Mouse (Mus musculus): Measurements from ENCODE around the gene Sin3a. TPM values are rescaled to one million over a fixed set of nuclear protein-coding genes. Genes with fewer than 3 reads are reported as not detected.
A peak's percentile ranks its signal among the peaks of the same experiment; 100 is the strongest.

Gene Sin3a
- polyA plus RNA-seq (2012; rRNA removed): 83.3 and 98.2 TPM in 2 replicates

- TF ChIP-seq CTCF (IDR thresholded peaks at IDR 0.05; ENCODE audit: extremely low read depth, insufficient read depth, insufficient read length, insufficient replicate concordance) (no peak), POLR2A (IDR thresholded peaks at IDR 0.05; ENCODE audit: low read depth, low read length) (no peak)
- Histone ChIP-seq H3K4me1 (ENCODE audit: control insufficient read depth, insufficient read depth, insufficient read length) (peaks cover 3% of the 10 kb centered on the region; the same call in 1 of the 2 replicates), H3K27me3 (ENCODE audit: control insufficient read depth, insufficient read depth, low read length) (no peaks in the 10 kb centered on the region), H3K27ac (ENCODE audit: insufficient read depth, low read length) (peak within 1 kb of the TSS; percentile 97), H3K4me3 (ENCODE audit: extremely low read depth, insufficient read depth, insufficient read length) (peak within 1 kb of the TSS; percentile 90), H3K36me3 (ENCODE audit: control insufficient read depth, insufficient read depth, low read length) (no peaks in the 10 kb centered on the region)
- DNase-seq (ENCODE audit: low read depth in 1 of 2, low spot score in 2 of 2): peak; percentile 57 to 61
- WGBS: under 1% methylated on average over 34 of the region's 34 CpGs
These were observed at the start of gene Sin3a for GRCm38 (mm10) chr9:57071801-57072351. Sin3a (plus strand) TSS chr9:57072040.

DNA sequence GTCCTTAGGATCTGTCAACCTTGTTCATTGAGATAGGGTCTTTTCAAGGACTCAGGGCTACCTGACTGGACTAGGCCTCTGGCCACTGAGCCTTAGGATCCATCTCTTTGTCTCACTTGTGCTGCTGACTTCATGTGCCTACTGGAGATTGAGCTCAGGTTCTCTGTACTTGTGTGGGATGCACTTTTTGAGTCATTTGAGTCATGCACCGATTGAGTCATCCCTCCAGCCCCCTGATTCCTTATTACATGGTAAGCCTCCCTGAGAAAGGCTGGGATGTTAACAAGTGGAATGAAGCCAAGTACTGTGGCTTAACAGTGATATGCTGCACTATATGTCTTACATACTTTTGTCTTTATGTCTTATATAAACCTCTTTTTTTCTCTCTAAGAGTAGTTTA, 40.1 kb upstream of the Sin3a start:
- Histone ChIP-seq H3K4me1 (ENCODE audit: control insufficient read depth, insufficient read depth, insufficient read length) (no peaks in the 10 kb centered on the region), H3K27me3 (ENCODE audit: control insufficient read depth, insufficient read depth, low read length) (no peaks in the 10 kb centered on the region), H3K36me3 (ENCODE audit: control insufficient read depth, insufficient read depth, low read length) (peaks cover 7% of the 10 kb centered on the region), H3K27ac (ENCODE audit: insufficient read depth, low read length) (no peak overlapping the region), H3K4me3 (ENCODE audit: extremely low read depth, insufficient read depth, insufficient read length) (no peak overlapping the region)
- no peak for DNase-seq (ENCODE audit: low read depth in 1 of 2, low spot score in 2 of 2)
- 75% methylated on average over 1 of the region's 1 CpGs for WGBS
- TF ChIP-seq CTCF (IDR thresholded peaks at IDR 0.05; ENCODE audit: extremely low read depth, insufficient read depth, insufficient read length, insufficient replicate concordance): no peak
- TF ChIP-seq POLR2A (IDR thresholded peaks at IDR 0.05; ENCODE audit: low read depth, low read length): no peak

DNA sequence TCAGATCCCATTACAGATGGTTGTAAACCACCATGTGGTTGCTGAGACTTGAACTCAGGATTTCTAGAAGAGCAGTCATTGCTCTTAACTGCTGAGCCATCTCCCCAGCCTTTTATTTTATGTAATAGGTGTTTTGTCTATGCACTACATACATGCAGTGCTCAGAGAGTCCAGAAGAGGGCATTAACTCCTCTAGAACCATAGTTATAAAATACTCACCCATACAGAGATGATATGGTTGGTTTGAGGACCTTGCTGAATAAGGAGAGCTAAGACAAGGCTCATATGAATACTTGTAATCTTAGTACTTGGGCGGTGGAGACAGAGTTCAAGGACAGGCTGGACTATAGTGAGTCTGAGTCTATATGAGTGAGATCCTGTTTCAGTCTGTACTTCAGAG, 15.6 kb upstream of the Sin3a start:
- WGBS: 90% methylated on average over 1 of the region's 1 CpGs
- H3K4me3 ChIP-seq (ENCODE audit: extremely low read depth, insufficient read depth, insufficient read length): no peak overlapping the region
- H3K27me3 ChIP-seq (ENCODE audit: control insufficient read depth, insufficient read depth, low read length): no peaks in the 10 kb centered on the region
- H3K27ac ChIP-seq (ENCODE audit: insufficient read depth, low read length): no peak overlapping the region
- TF ChIP-seq POLR2A (IDR thresholded peaks at IDR 0.05; ENCODE audit: low read depth, low read length) (no peak), CTCF (IDR thresholded peaks at IDR 0.05; ENCODE audit: extremely low read depth, insufficient read depth, insufficient read length, insufficient replicate concordance) (no peak)
- peaks cover 4% of the 10 kb centered on the region; the same call in 1 of the 2 replicates for H3K36me3 ChIP-seq (ENCODE audit: control insufficient read depth, insufficient read depth, low read length)
- H3K4me1 ChIP-seq (ENCODE audit: control insufficient read depth, insufficient read depth, insufficient read length): no peaks in the 10 kb centered on the region
- peak; percentile 31 to 57 for DNase-seq (ENCODE audit: low read depth in 1 of 2, low spot score in 2 of 2)

DNA sequence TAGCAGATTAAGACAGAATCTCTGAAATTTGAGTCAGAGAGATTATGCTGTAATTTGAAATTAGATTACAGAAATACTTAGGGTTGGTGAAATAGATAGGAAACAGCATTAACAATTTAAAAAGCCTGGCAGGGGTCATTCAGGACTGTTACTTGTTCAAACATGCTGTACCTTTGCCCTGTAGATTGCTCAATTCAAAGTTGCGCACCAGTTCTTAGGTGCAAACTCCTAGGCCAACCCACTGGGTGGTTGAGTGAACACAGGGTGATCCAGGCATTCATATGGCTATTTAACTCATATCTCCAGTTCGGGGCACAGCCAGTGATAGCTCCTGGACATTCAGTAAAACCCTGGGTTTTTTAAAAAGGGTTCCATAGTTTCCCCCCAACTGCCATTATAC, 7.7 kb upstream of the Sin3a start:
- H3K4me3 ChIP-seq (ENCODE audit: extremely low read depth, insufficient read depth, insufficient read length): no peak overlapping the region
- no peaks in the 10 kb centered on the region for H3K4me1 ChIP-seq (ENCODE audit: control insufficient read depth, insufficient read depth, insufficient read length)
- H3K27ac ChIP-seq (ENCODE audit: insufficient read depth, low read length): no peak overlapping the region
- 94% methylated on average over 2 of the region's 2 CpGs for WGBS
- no peak for DNase-seq (ENCODE audit: low read depth in 1 of 2, low spot score in 2 of 2)
- TF ChIP-seq POLR2A (IDR thresholded peaks at IDR 0.05; ENCODE audit: low read depth, low read length): no peak
- no peaks in the 10 kb centered on the region for H3K27me3 ChIP-seq (ENCODE audit: control insufficient read depth, insufficient read depth, low read length)
- peaks cover 5% of the 10 kb centered on the region for H3K36me3 ChIP-seq (ENCODE audit: control insufficient read depth, insufficient read depth, low read length)

GRCm38 (mm10) chr9:57068266-57068665, 3.6 kb upstream of the Sin3a start:
- Histone ChIP-seq H3K27me3 (ENCODE audit: control insufficient read depth, insufficient read depth, low read length) (no peaks in the 10 kb centered on the region), H3K36me3 (ENCODE audit: control insufficient read depth, insufficient read depth, low read length) (no peaks in the 10 kb centered on the region), H3K4me1 (ENCODE audit: control insufficient read depth, insufficient read depth, insufficient read length) (no peaks in the 10 kb centered on the region; the same call in 1 of the 2 replicates), H3K27ac (ENCODE audit: insufficient read depth, low read length) (no peak overlapping the region), H3K4me3 (ENCODE audit: extremely low read depth, insufficient read depth, insufficient read length) (no peak overlapping the region)
- WGBS: 86% methylated on average over 3 of the region's 3 CpGs
- no peak for TF ChIP-seq POLR2A (IDR thresholded peaks at IDR 0.05; ENCODE audit: low read depth, low read length)
- no peak for TF ChIP-seq CTCF (IDR thresholded peaks at IDR 0.05; ENCODE audit: extremely low read depth, insufficient read depth, insufficient read length, insufficient replicate concordance)
- no peak for DNase-seq (ENCODE audit: low read depth in 1 of 2, low spot score in 2 of 2)

GRCm38 (mm10) chr9:57070262-57070661, 1.6 kb upstream of the Sin3a start:
- Histone ChIP-seq H3K27me3 (ENCODE audit: control insufficient read depth, insufficient read depth, low read length) (no peaks in the 10 kb centered on the region), H3K27ac (ENCODE audit: insufficient read depth, low read length) (no peak overlapping the region), H3K4me1 (ENCODE audit: control insufficient read depth, insufficient read depth, insufficient read length) (peaks cover 3% of the 10 kb centered on the region; the same call in 1 of the 2 replicates), H3K4me3 (ENCODE audit: extremely low read depth, insufficient read depth, insufficient read length) (no peak overlapping the region), H3K36me3 (ENCODE audit: control insufficient read depth, insufficient read depth, low read length) (no peaks in the 10 kb centered on the region)
- 48% methylated on average over 1 of the region's 1 CpGs for WGBS
- no peak for TF ChIP-seq POLR2A (IDR thresholded peaks at IDR 0.05; ENCODE audit: low read depth, low read length)
- TF ChIP-seq CTCF (IDR thresholded peaks at IDR 0.05; ENCODE audit: extremely low read depth, insufficient read depth, insufficient read length, insufficient replicate concordance): no peak
- DNase-seq (ENCODE audit: low read depth in 1 of 2, low spot score in 2 of 2): no peak

- H3K27ac ChIP-seq (ENCODE audit: insufficient read depth, low read length): no peak overlapping the region
- no peaks in the 10 kb centered on the region for H3K36me3 ChIP-seq (ENCODE audit: control insufficient read depth, insufficient read depth, low read length)
- WGBS: 21% methylated on average over 5 of the region's 5 CpGs
- H3K4me1 ChIP-seq (ENCODE audit: control insufficient read depth, insufficient read depth, insufficient read length): peaks cover 3% of the 10 kb centered on the region; the same call in 1 of the 2 replicates
- DNase-seq (ENCODE audit: low read depth in 1 of 2, low spot score in 2 of 2): no peak
- no peaks in the 10 kb centered on the region for H3K27me3 ChIP-seq (ENCODE audit: control insufficient read depth, insufficient read depth, low read length)
- TF ChIP-seq CTCF (IDR thresholded peaks at IDR 0.05; ENCODE audit: extremely low read depth, insufficient read depth, insufficient read length, insufficient replicate concordance) (no peak), POLR2A (IDR thresholded peaks at IDR 0.05; ENCODE audit: low read depth, low read length) (no peak)
- H3K4me3 ChIP-seq (ENCODE audit: extremely low read depth, insufficient read depth, insufficient read length): peak overlapping the region; percentile 90
These were observed 867 bp upstream of the Sin3a start for GRCm38 (mm10) chr9:57070800-57071545.

Data from spleen, adult 2 months (tissue).